Mouse (Mus musculus) erythroblast, embryonic 14.5 days (primary cell): Measurements from ENCODE around the gene Gba.

Experiments used
- GATA1 ChIP-seq: IDR thresholded peaks from 2 replicates; pipeline ENCODE4 v1.6.1; 2012; ENCODE audit warnings: low read length, inconsistent platforms, mixed read lengths
- TAL1 ChIP-seq: IDR thresholded peaks from 3 replicates; pipeline ENCODE4 v1.6.1; 2012; ENCODE audit warnings: low read length, inconsistent platforms, mixed read lengths

DNA sequence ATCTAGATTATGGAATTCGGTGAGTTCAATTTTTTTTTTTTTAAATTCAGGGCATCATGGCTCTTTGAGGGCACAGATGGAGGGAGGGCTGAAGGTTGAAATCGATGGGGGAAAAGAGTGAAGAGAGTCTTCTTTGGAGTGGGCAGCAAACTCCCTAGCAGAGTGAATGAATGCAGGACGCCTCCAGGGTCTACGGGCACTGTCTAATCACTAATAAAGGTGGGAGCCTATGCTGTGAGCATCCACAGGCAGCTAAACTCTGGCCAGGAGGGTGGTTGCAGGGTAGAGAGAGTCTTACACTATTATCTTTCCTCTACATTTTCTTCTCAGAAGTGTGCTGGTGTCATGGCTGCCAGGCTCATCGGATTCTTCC is 400 bp downstream of the Gba start:
- no peak for TF ChIP-seq GATA1
- TF ChIP-seq TAL1 = no peak
